Mouse (Mus musculus) megakaryocyte, embryonic 14.5 days (primary cell): ENCODE results near the gene Tex14.

ENCODE experiments used
- FLI1 ChIP-seq: IDR thresholded peaks from 2 replicates; pipeline ENCODE4 v1.6.1; 2012; ENCODE audit warnings: low read length, inconsistent platforms, mixed read lengths
- GATA1 ChIP-seq: IDR thresholded peaks from 3 replicates; pipeline ENCODE4 v1.6.1; 2012; ENCODE audit warnings: mixed read lengths, low read length, inconsistent platforms, borderline replicate concordance

DNA sequence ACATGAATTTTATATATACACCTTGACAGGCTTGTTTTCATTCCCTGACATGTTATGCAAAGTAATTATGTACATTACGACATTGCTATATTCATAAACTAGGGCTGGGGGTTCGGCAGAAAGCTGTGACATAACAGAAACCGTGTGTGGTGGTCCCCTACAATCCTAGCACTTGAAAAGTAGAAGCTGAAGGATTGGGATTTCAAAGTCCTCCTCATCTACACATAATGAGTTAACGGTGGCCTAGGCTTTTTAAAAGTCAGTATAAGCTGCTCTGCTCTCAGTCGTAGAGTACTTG is 58.3 kb downstream of the Tex14 start:
- TF ChIP-seq FLI1 (no peak), GATA1 (no peak)
